Mouse (Mus musculus) neural tube, embryonic 11.5 days (tissue): Measurements from ENCODE around the gene Mpeg1. TPM values are rescaled to one million over a fixed set of nuclear protein-coding genes. Genes with fewer than 3 reads are reported as not detected.

ENCODE experiments used
- ATAC-seq: fragments of 200-750 bp; cut with Nextera tagmentation; 2 replicates; pipeline ENCODE4 v1.8.0; 2017; ENCODE audit warnings: moderate number of reproducible peaks, mild to moderate bottlenecking, moderate TSS enrichment, moderate library complexity; ENCODE audit not compliant: insufficient read depth, low FRiP score, low TSS enrichment
- DNase-seq: peaks from one replicate; pipeline ENCODE4 v3.0.0-alpha.2; 2015; ENCODE audit warnings: low spot score
- H3K27ac ChIP-seq: fragments of 300-500 bp; sonication (generic); 2 replicates; pipeline ENCODE4 v1.5.1; 2014; ENCODE audit warnings: low read depth, mild to moderate bottlenecking, low read length
- H3K27me3 ChIP-seq: fragments of 300-500 bp; sonication (generic); 2 replicates; pipeline ENCODE4 v1.6.1; 2014; ENCODE audit warnings: mild to moderate bottlenecking, low read length, mixed read lengths; ENCODE audit not compliant: control insufficient read depth, insufficient read depth
- H3K36me3 ChIP-seq: fragments of 300-500 bp; sonication (generic); 2 replicates; pipeline ENCODE4 v1.6.1; 2014; ENCODE audit warnings: mild to moderate bottlenecking, low read length, moderate library complexity, mixed read lengths; ENCODE audit not compliant: control insufficient read depth, insufficient read depth
- H3K4me1 ChIP-seq: fragments of 300-500 bp; sonication (generic); 2 replicates; pipeline ENCODE4 v1.6.1; 2014; ENCODE audit warnings: low read length, mixed read lengths; ENCODE audit not compliant: control insufficient read depth, insufficient read depth
- H3K4me2 ChIP-seq: fragments of 300-500 bp; sonication (generic); 2 replicates; pipeline ENCODE4 v1.6.1; 2014; ENCODE audit warnings: low read depth, mild to moderate bottlenecking, moderate library complexity
- H3K4me3 ChIP-seq: fragments of 300-500 bp; sonication (generic); 2 replicates; pipeline ENCODE4 v1.5.1; 2014; ENCODE audit warnings: low read depth, low read length
- H3K9ac ChIP-seq: fragments of 300-500 bp; sonication (generic); 2 replicates; pipeline ENCODE4 v1.6.1; 2014; ENCODE audit warnings: mild to moderate bottlenecking, low read length
- H3K9me3 ChIP-seq: fragments of 300-500 bp; sonication (generic); 2 replicates; pipeline ENCODE4 v1.6.1; 2016; ENCODE audit warnings: low read length; ENCODE audit not compliant: control insufficient read depth
- WGBS: fragments of 180-500 bp; shearing (Covaris S2); extraction: QIAGEN DNeasy Blood & Tissue Kit; methylation state at CpG from one replicate; pipeline ENCODE4 v1.1.7; 2014; 5-methylcytosine and 5-hydroxymethylcytosine counted together
- polyA plus RNA-seq: library from polyadenylated mRNA; unstranded; fragments of >200 nt; fragmentation: Nextera tagmentation; extraction: Ambion mirVana; gene quantifications from 2 replicates; pipeline ENCODE4 v1.2.1, GENCODE M21; 2014

Gene Mpeg1
- polyA plus RNA-seq, 1 experiment from 2014 or later, result 1.1 TPM

DNA sequence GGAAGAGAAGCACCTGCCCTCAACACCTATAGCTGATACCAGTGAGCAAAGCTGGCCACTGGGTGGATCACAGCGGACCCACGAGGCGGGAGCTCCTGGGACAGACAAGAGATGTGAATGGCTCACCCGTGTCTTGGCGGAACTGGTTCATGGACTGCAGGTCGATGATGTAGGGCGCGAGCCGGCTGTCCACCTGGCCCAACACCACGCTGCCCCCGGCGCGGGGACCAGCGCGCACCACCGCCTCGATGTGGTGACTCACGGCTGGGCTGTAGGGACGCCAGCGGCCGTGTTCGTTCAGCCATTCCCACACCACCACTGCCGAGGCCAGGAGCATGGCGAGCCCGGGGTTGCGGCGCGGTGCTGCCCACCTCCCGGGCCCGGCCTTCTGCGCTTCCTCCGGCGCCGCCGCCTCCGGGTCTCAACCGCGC, 40.3 kb downstream of the Mpeg1 start:
- DNase-seq (peak; percentile 53), ATAC-seq (peak; percentile 40)
- Histone ChIP-seq H3K36me3 (no peaks in the 10 kb centered on the region), H3K9me3 (no peaks in the 10 kb centered on the region), H3K27me3 (no peaks in the 10 kb centered on the region), H3K4me3 (peak overlapping the region; percentile 89), H3K9ac (peak overlapping the region; percentile 99), H3K27ac (peak overlapping the region; percentile 97), H3K4me2 (peak overlapping the region; percentile 52), H3K4me1 (peaks cover 12% of the 10 kb centered on the region)
- under 1% methylated on average over 31 of the region's 38 CpGs for WGBS

DNA sequence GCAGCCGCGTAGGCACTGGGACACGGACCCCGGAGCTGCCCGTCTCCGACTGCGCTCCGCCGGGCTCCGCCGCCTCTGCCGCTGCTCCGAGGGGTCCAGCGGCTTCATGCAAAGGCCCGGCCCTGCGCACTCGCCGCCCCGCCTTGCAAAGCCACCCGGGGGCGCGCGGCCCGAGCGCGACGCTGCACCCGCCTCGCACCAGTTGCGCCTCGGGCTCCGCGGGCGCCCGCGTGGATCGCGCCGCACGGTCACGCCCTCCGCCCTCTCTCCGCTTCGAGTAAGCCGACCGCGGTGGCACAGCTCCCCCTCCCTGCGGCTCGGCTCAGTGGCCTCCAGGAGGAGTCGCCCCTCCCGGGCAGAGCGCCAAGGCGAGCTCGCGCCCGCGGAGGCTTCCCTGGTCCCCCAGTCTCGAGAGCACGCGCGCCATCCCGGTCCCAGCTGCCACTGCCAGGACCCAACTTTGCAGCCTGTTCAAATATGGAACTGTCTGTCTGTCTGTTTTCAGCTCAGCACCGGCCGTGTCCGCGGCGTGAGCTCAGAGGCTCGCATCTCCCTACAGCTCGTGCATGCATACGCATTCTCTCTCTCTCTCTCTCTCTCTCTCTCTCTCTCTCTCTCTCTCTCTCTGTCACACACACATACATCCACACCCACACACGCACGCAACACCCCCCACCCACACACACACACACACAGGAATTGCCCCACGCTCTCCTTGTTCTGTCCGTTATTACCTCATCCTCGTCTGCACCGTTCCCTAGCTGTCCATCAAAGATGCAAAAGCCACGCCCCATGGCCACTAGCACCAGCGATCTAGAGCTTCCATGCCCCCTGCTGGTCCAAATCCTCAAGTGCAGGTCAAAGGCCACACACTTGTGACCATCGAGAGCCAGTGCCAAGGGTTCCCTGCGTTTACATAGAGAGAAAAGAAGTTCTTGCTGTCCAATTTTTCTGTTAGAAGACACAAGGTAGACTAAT, 41.1 kb downstream of the Mpeg1 start, which contains the start of gene Dtx4:
Gene Dtx4, minus strand, starts transcription at position 85 of the 978 bp plus-strand sequence.
- H3K4me1 ChIP-seq, result peaks cover 9% of the 10 kb centered on the region
- H3K4me3 ChIP-seq, result peak within 1 kb of the TSS; percentile 89
- under 1% methylated on average over 79 of the region's 80 CpGs for whole genome bisulfite sequencing
- peak within 1 kb of the TSS; percentile 97 for H3K27ac ChIP-seq
- peak; percentile 95 for DNase-seq
- peak within 1 kb of the TSS; percentile 99 for H3K9ac ChIP-seq
- peak; percentile 91 for ATAC-seq
- H3K27me3 ChIP-seq, result no peaks in the 10 kb centered on the region
- no peaks in the 10 kb centered on the region for H3K9me3 ChIP-seq
- peak within 1 kb of the TSS; percentile 52 for H3K4me2 ChIP-seq
- no peaks in the 10 kb centered on the region for H3K36me3 ChIP-seq

DNA sequence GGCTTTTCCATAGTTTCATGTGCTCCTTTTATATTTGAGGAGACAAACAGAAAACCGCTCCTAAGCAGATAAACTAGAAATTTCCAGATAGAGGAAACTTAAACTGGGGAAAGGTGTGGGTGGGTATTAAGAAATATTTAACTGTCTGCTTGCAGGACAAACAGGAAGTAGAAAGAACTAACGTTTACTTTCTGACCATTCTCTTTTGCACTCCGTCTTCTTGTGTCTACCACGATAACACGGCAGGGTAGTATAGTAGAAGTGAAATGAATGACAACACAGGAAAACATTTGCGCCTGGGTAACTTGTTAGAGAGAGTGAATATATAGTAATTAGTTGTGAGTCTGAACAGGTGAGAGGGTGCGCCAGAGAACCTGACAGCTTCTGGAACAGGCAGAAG, 42.2 kb downstream of the Mpeg1 start:
- H3K4me1 ChIP-seq, result peaks cover 9% of the 10 kb centered on the region
- no peak overlapping the region for H3K27ac ChIP-seq
- H3K4me3 ChIP-seq, result no peak overlapping the region
- no peak overlapping the region for H3K4me2 ChIP-seq
- no peaks in the 10 kb centered on the region for H3K9me3 ChIP-seq
- no peaks in the 10 kb centered on the region for H3K36me3 ChIP-seq
- DNase-seq (no peak), ATAC-seq (no peak)
- 91% methylated on average over 7 of the region's 7 CpGs for WGBS
- no peaks in the 10 kb centered on the region for H3K27me3 ChIP-seq
- H3K9ac ChIP-seq, result no peak overlapping the region

DNA sequence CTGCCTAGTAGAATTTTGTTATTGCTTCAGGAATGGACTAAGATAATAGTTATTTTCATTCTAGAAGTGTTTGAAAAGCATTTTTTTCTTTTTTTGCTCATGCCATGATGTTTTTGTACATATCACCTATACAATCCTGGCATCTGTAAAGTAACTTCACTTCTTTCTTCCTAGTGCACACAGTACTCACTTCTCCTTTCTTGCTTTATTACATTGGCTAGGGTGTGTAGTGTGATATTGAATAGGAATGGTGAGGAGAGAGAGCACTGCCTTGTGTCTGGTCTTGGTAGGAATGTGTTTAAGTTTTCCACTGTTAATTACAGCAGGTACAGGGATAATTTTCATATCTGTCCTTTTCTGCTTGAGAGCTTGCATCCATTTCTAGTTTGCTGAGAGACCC, 54.0 kb downstream of the Mpeg1 start:
- DNase-seq (no peak), ATAC-seq (no peak)

More for the DNA sequence above, 54.0 kb downstream of the Mpeg1 start:
- Histone ChIP-seq H3K27me3 (no peaks in the 10 kb centered on the region), H3K36me3 (no peaks in the 10 kb centered on the region), H3K4me3 (no peak overlapping the region), H3K27ac (no peak overlapping the region), H3K4me2 (no peak overlapping the region), H3K9ac (no peak overlapping the region), H3K4me1 (no peaks in the 10 kb centered on the region), H3K9me3 (no peaks in the 10 kb centered on the region)

Other genes with a start within 250 kb of the Mpeg1 start
- gene Olfr1432, start 228.2 kb upstream of the Mpeg1 start, polyA plus RNA-seq, result not detected in 2 replicates
- not detected in 2 replicates for gene Olfr262, start 219.1 kb upstream of the Mpeg1 start, polyA plus RNA-seq
- gene Olfr235, start 199.7 kb upstream of the Mpeg1 start, polyA plus RNA-seq, result not detected in 2 replicates
- gene Olfr1434, start 180.9 kb upstream of the Mpeg1 start, polyA plus RNA-seq, result not detected in 2 replicates
- gene Olfr1436, start 161.6 kb upstream of the Mpeg1 start, polyA plus RNA-seq, result not detected in 2 replicates
- gene Olfr1437, start 135.7 kb upstream of the Mpeg1 start, polyA plus RNA-seq, result not detected in 2 replicates
- gene Olfr1438-ps1, start 124.9 kb upstream of the Mpeg1 start, polyA plus RNA-seq, result not detected in 2 replicates
- not detected in 2 replicates for gene Olfr1440, start 73.5 kb upstream of the Mpeg1 start, polyA plus RNA-seq
- not detected in 2 replicates for gene Olfr1441, start 43.3 kb upstream of the Mpeg1 start, polyA plus RNA-seq
- gene Pfpl, start 32.9 kb upstream of the Mpeg1 start, polyA plus RNA-seq, result not detected in 2 replicates
- 60.1 and 71.8 TPM in 2 replicates for gene Dtx4, start 40.7 kb downstream of the Mpeg1 start, polyA plus RNA-seq
- gene Fam111a, start 85.0 kb downstream of the Mpeg1 start, polyA plus RNA-seq, result 22.5 and 24.5 TPM in 2 replicates
- gene Gm4952, start 139.2 kb downstream of the Mpeg1 start, polyA plus RNA-seq, result not detected in 2 replicates
- not detected in 2 replicates for gene Glyat, start 172.5 kb downstream of the Mpeg1 start, polyA plus RNA-seq
- not detected in 2 replicates for gene Olfr1442, start 209.7 kb downstream of the Mpeg1 start, polyA plus RNA-seq
- gene Olfr1443, start 217.3 kb downstream of the Mpeg1 start, polyA plus RNA-seq, result not detected in 2 replicates
- gene Keg1, start 235.0 kb downstream of the Mpeg1 start, polyA plus RNA-seq, result not detected in 2 replicates